In genomic region chr10:7469716-7470414, GRCm38 (mm10) we compare ENCODE assay signal across 8 mouse cellular contexts. TPM values are rescaled to one million over a fixed set of nuclear protein-coding genes. Genes with fewer than 3 reads are reported as not detected.
DNase-seq lines count a peak whose midpoint lies in the region; ATAC-seq and TF ChIP-seq lines count a peak whose summit lies in the region.
"Not testable (repeated sequence)": the region's sequence is repeated elsewhere in the genome, so short reads cannot be mapped to it uniquely, and the experiment has no call there.

No protein-coding gene starts in this region.

- peak; percentile 52 for TF ChIP-seq CTCF in E14TG2a.4 (conservative IDR thresholded peaks at IDR 0.05; ENCODE audit: low read length)
- peak; percentile 35; the same call in 1 of the 2 replicates for TF ChIP-seq CTCF in cerebellum, adult 2 months (IDR thresholded peaks at IDR 0.05; ENCODE audit: borderline replicate concordance, insufficient read depth, low read depth, low read length)
- TF ChIP-seq CTCF in layer of hippocampus, adult 2 months (conservative IDR thresholded peaks at IDR 0.05) = peak; percentile 84
- TF ChIP-seq CTCF in liver, postnatal 0 days (IDR thresholded peaks at IDR 0.05; ENCODE audit: low read depth) = peak; percentile 73
- TF ChIP-seq CTCF in stomach, postnatal 0 days (IDR thresholded peaks at IDR 0.05; ENCODE audit: low read depth) = peak; percentile 73

- 2% methylated on average over 7 of the region's 7 CpGs for WGBS in cerebellum, adult 2 months
- 0% methylated on average over 7 of the region's 7 CpGs for WGBS in hindbrain, embryonic 11.5 days
- WGBS in liver, postnatal 0 days (ENCODE audit: insufficient replicate concordance) = 2% methylated on average over 7 of the region's 7 CpGs
- WGBS in neural tube, embryonic 13.5 days = 0% methylated on average over 7 of the region's 7 CpGs
- WGBS in stomach, postnatal 0 days = 0% methylated on average over 7 of the region's 7 CpGs

- H3K4me2 ChIP-seq in hindbrain, embryonic 11.5 days (replicated peaks; ENCODE audit: low read depth, low read length) = not testable (repeated sequence)
- peak overlapping the region; percentile 60; the same call in 1 of the 2 replicates for H3K4me2 ChIP-seq in liver, postnatal 0 days (ENCODE audit: low read depth, low read length)
- H3K4me2 ChIP-seq in neural tube, embryonic 13.5 days = peak overlapping the region; percentile 43
- H3K4me2 ChIP-seq in stomach, postnatal 0 days (replicated peaks; ENCODE audit: low read depth) = peak overlapping the region; percentile 34

- peak; percentile 54; the same call in 1 of the 2 replicates for ATAC-seq in hindbrain, embryonic 11.5 days (ENCODE audit: low FRiP score)
- ATAC-seq in liver, postnatal 0 days = not testable (repeated sequence)
- 0 out of 2 replicates have a peak, but pooled peaks have one; percentile 15 for ATAC-seq in neural tube, embryonic 13.5 days (ENCODE audit: low read depth)
- ATAC-seq in stomach, postnatal 0 days (ENCODE audit: low FRiP score, low TSS enrichment) = 0 out of 2 replicates have a peak, but pooled peaks have one; percentile 29

- not testable (repeated sequence) for TF ChIP-seq EP300 in liver, postnatal 0 days (IDR thresholded peaks at IDR 0.05; ENCODE audit: low read depth); stomach, postnatal 0 days (optimal IDR thresholded peaks at IDR 0.05)

- DNase-seq in cerebellum, adult 2 months = peak; percentile 56 to 76
- DNase-seq in forelimb bud, embryonic 11.5 days (ENCODE audit: low read depth, low spot score) = peak; percentile 32
- DNase-seq in hindbrain, embryonic 11.5 days (ENCODE audit: low spot score) = peak; percentile 33
- DNase-seq in layer of hippocampus, adult 2 months (ENCODE audit: low spot score in 2 of 2) = peak; percentile 54 to 70
- not testable (repeated sequence) for DNase-seq in liver, postnatal 0 days; stomach, postnatal 0 days (ENCODE audit: low spot score)

- H3K27me3 ChIP-seq in E14TG2a.4 (ENCODE audit: insufficient read depth, low read length); cerebellum, adult 2 months (ENCODE audit: control insufficient read depth, insufficient read depth, low read length); hindbrain, embryonic 11.5 days (ENCODE audit: control insufficient read depth, insufficient read depth, low read length); liver, postnatal 0 days (ENCODE audit: insufficient read depth, low read length); neural tube, embryonic 13.5 days; stomach, postnatal 0 days (ENCODE audit: control insufficient read depth, insufficient read depth, low read length): not testable (repeated sequence)

- H3K9me3 ChIP-seq in E14TG2a.4 (ENCODE audit: low read length) = peaks cover 35% of the 10 kb centered on the region
- H3K9me3 ChIP-seq in hindbrain, embryonic 11.5 days (ENCODE audit: control insufficient read depth, low read length); liver, postnatal 0 days (ENCODE audit: low read length); neural tube, embryonic 13.5 days; stomach, postnatal 0 days (ENCODE audit: control insufficient read depth, low read length): not testable (repeated sequence)

- not testable (repeated sequence) for H3K9ac ChIP-seq in hindbrain, embryonic 11.5 days (ENCODE audit: low read depth, low read length); liver, postnatal 0 days (replicated peaks); neural tube, embryonic 13.5 days; stomach, postnatal 0 days (ENCODE audit: low read length)

- H3K27ac ChIP-seq in cerebellum, adult 2 months (ENCODE audit: insufficient read depth, low read length); hindbrain, embryonic 11.5 days (ENCODE audit: low read depth, low read length); layer of hippocampus, adult 2 months; liver, postnatal 0 days (ENCODE audit: low read depth); neural tube, embryonic 13.5 days (replicated peaks); stomach, postnatal 0 days (replicated peaks): not testable (repeated sequence)

- not testable (repeated sequence) for TF ChIP-seq POLR2A in cerebellum, adult 2 months (IDR thresholded peaks at IDR 0.05; ENCODE audit: borderline replicate concordance, insufficient read depth, low read length)

- H3K4me1 ChIP-seq in E14TG2a.4 (replicated peaks; ENCODE audit: low read depth, low read length) = peaks cover 27% of the 10 kb centered on the region
- H3K4me1 ChIP-seq in cerebellum, adult 2 months (ENCODE audit: control insufficient read depth, insufficient read depth, low read length); hindbrain, embryonic 11.5 days (replicated peaks; ENCODE audit: control insufficient read depth, insufficient read depth, low read length); liver, postnatal 0 days (ENCODE audit: insufficient read depth); neural tube, embryonic 13.5 days (replicated peaks); stomach, postnatal 0 days (replicated peaks; ENCODE audit: control insufficient read depth, insufficient read depth): not testable (repeated sequence)

- peaks cover 13% of the 10 kb centered on the region for H3K36me3 ChIP-seq in E14TG2a.4 (ENCODE audit: insufficient read depth, low read length)
- H3K36me3 ChIP-seq in hindbrain, embryonic 11.5 days (ENCODE audit: control insufficient read depth, insufficient read depth, low read length); liver, postnatal 0 days (replicated peaks; ENCODE audit: insufficient read depth, low read length); neural tube, embryonic 13.5 days; stomach, postnatal 0 days (ENCODE audit: control insufficient read depth, insufficient read depth, low read length): not testable (repeated sequence)

- H3K4me3 ChIP-seq in E14TG2a.4 (replicated peaks; ENCODE audit: low read length) = 0 out of 2 replicates have a peak overlapping the region, but pooled peaks have one; percentile 26
- H3K4me3 ChIP-seq in cerebellum, adult 2 months (replicated peaks; ENCODE audit: insufficient read depth, low read depth, low read length); hindbrain, embryonic 11.5 days (ENCODE audit: low read depth, low read length); stomach, postnatal 0 days (ENCODE audit: low read depth, low read length): not testable (repeated sequence)
- peak overlapping the region; percentile 24; the same call in 1 of the 2 replicates for H3K4me3 ChIP-seq in layer of hippocampus, adult 2 months
- peak overlapping the region; percentile 29 for H3K4me3 ChIP-seq in liver, postnatal 0 days (ENCODE audit: low read depth, low read length)
- H3K4me3 ChIP-seq in neural tube, embryonic 13.5 days = 0 out of 2 replicates have a peak overlapping the region, but pooled peaks have one; percentile 10

RNA-seq across cellular contexts. Expression of gene Ulbp1, which starts 3.6 kb away (rescaled TPM):
- 0.10 and 0.21 TPM in 2 replicates for polyA plus RNA-seq in cerebellum, adult 2 months (2012; rRNA removed)
- 0.99 and 1.2 TPM in 2 replicates for polyA plus RNA-seq in hindbrain, embryonic 11.5 days (2014; fragmentation: Nextera tagmentation; extraction: Ambion mirVana)
- total RNA-seq in layer of hippocampus, adult 2 months (2021) = under 1 TPM; 0.08 to 0.42 TPM
- polyA plus RNA-seq in liver, postnatal 0 days (2015; fragmentation: Nextera tagmentation; extraction: Ambion mirVana) = 0.51 and 1.2 TPM in 2 replicates
- 0.71 and 1.2 TPM in 2 replicates for polyA plus RNA-seq in neural tube, embryonic 13.5 days (2015; fragmentation: Nextera tagmentation; extraction: Ambion mirVana)
- 0.56 and 0.59 TPM in 2 replicates for polyA plus RNA-seq in stomach, postnatal 0 days (2015; fragmentation: Nextera tagmentation; extraction: Ambion mirVana)
